Mouse (Mus musculus): ENCODE measurements around the gene Icam5.

DNA sequence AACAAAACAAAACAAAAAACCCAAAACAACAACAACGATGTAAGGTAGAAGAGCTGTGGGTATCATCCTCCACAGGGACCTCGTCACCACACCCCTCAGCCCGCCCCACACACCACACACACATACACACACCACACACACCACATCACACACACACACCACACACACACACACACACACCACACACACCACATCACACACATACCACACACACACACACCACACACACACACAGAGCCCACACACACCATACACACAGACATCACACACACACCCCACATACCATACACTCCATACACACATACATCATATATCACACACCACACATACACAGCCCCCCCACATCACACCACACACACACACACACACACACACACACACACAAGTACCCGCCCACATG lies 40.3 kb upstream of the Icam5 start:
- no peak for TF ChIP-seq CTCF (IDR thresholded peaks at IDR 0.05; ENCODE audit: low read depth, low read length)
- no peak for TF ChIP-seq GATA1 (IDR thresholded peaks at IDR 0.05; ENCODE audit: borderline replicate concordance, low read length)

All from G1E (cell line).